Comparison of ENCODE assay signal across 22 mouse cellular contexts in genomic region chr7:83975283-83975682, GRCm38 (mm10).
DNase-seq lines count a peak whose midpoint lies in the region; ATAC-seq and TF ChIP-seq lines count a peak whose summit lies in the region.
"Had no signal": no experiment of that assay in that cellular context is flagged by ENCODE, and none has a peak within 500 bp of the region (broad histone marks: within the 10 kb centered on the region; RNA-seq: fewer than 3 reads in every experiment).

No protein-coding gene starts in this region.

- no peak overlapping the region for H3K4me3 ChIP-seq in C2C12 (ENCODE audit: insufficient read depth, poor library complexity, severe bottlenecking)
- H3K4me3 ChIP-seq: forebrain, embryonic 10.5 days; forebrain, embryonic 13.5 days; heart, embryonic 12.5 days; heart, embryonic 15.5 days had no signal

- no peaks in the 10 kb centered on the region for H3K36me3 ChIP-seq in C2C12 (ENCODE audit: control insufficient read depth, insufficient read depth)
- H3K36me3 ChIP-seq: forebrain, embryonic 10.5 days; G1E; heart, embryonic 12.5 days; heart, embryonic 15.5 days had no signal

- TF ChIP-seq CTCF in C2C12 (IDR thresholded peaks at IDR 0.05; ENCODE audit: control insufficient read depth, insufficient read depth, insufficient read length): no peak

- intact Hi-C loops in heart, postnatal 10 days (cut with DNase I): no loop called here

- peak; percentile 57; the same call in 1 of the 2 replicates for ATAC-seq in frontal cortex, adult (ENCODE audit: low TSS enrichment)
- ATAC-seq: forebrain, embryonic 13.5 days; forebrain, embryonic 16.5 days; intestine, postnatal 0 days had no signal

- H3K27me3 ChIP-seq in C2C12 (ENCODE audit: control insufficient read depth, insufficient read depth, insufficient read length): no peaks in the 10 kb centered on the region
- H3K27me3 ChIP-seq: forebrain, embryonic 13.5 days; heart, embryonic 12.5 days; heart, embryonic 15.5 days had no signal

- no peaks in the 10 kb centered on the region for H3K79me2 ChIP-seq in C2C12 (ENCODE audit: control insufficient read depth, insufficient read depth)

- no peak overlapping the region for H3ac ChIP-seq in C2C12 (ENCODE audit: control insufficient read depth, insufficient read length, low read depth)

- DNase-seq in frontal cortex, postnatal 36 days (ENCODE audit: low spot score in 2 of 2): no peak
- peak; percentile 20 for DNase-seq in brain, adult 2 months (ENCODE audit: low read depth, low spot score)
- no peak for DNase-seq in heart, postnatal 10 days
- DNase-seq in cerebellum, postnatal 10 days: no peak
- DNase-seq: adrenal gland, adult 2 months; adrenal gland, postnatal 14 days; cerebellum, adult 11-12 months; cerebellum, adult 8-10 months; cerebellum, postnatal 14 days; gastrocnemius, postnatal 25 days; heart, adult 18-20 months; heart, postnatal 14 days; heart, postnatal 4 days had no signal

- no peaks in the 10 kb centered on the region for H3K79me3 ChIP-seq in C2C12 (ENCODE audit: low read depth)

TF ChIP-seq in C2C12, 6 proteins besides CTCF, POLR2A, EP300 and RAD21:
- TF ChIP-seq MYOD1 (IDR thresholded peaks at IDR 0.05; ENCODE audit: control insufficient read depth, insufficient read length, low read depth) (peak; percentile 26), CEBPB (IDR thresholded peaks at IDR 0.05; ENCODE audit: low read depth) (no peak)
TF ChIP-seq in C2C12: peak in this region for 1.
